Mouse (Mus musculus) intestine, embryonic 15.5 days (tissue): ENCODE measurements around the gene Mmd2. TPM values are rescaled to one million over a fixed set of nuclear protein-coding genes. Genes with fewer than 3 reads are reported as not detected.

Experiments used
- ATAC-seq: fragments of 200-750 bp; cut with Nextera tagmentation; 2 replicates; pipeline ENCODE4 v1.8.0; 2017; ENCODE audit warnings: moderate TSS enrichment, moderate library complexity
- H3K27ac ChIP-seq: fragments of 300-500 bp; sonication (generic); 2 replicates; pipeline ENCODE4 v1.5.1; 2015; ENCODE audit warnings: mild to moderate bottlenecking, inconsistent platforms
- H3K27me3 ChIP-seq: fragments of 300-500 bp; sonication (generic); replicated peaks from 2 replicates; pipeline ENCODE4 v1.6.1; 2015; ENCODE audit warnings: inconsistent platforms
- H3K36me3 ChIP-seq: fragments of 300-500 bp; sonication (generic); 2 replicates; pipeline ENCODE4 v1.6.1; 2015; ENCODE audit warnings: inconsistent platforms
- H3K4me1 ChIP-seq: fragments of 300-500 bp; sonication (generic); replicated peaks from 2 replicates; pipeline ENCODE4 v1.6.1; 2015; ENCODE audit warnings: inconsistent platforms
- H3K4me2 ChIP-seq: fragments of 300-500 bp; sonication (generic); replicated peaks from 2 replicates; pipeline ENCODE4 v1.6.1; 2015; ENCODE audit warnings: mild to moderate bottlenecking, inconsistent platforms
- H3K4me3 ChIP-seq: fragments of 300-500 bp; sonication (generic); replicated peaks from 2 replicates; pipeline ENCODE4 v1.5.1; 2015; ENCODE audit warnings: inconsistent platforms
- H3K9ac ChIP-seq: fragments of 300-500 bp; sonication (generic); 2 replicates; pipeline ENCODE4 v1.6.1; 2015; ENCODE audit warnings: inconsistent platforms
- H3K9me3 ChIP-seq: fragments of 300-500 bp; sonication (generic); 2 replicates; pipeline ENCODE4 v1.6.1; 2016; ENCODE audit warnings: inconsistent platforms
- WGBS: fragments of 180-500 bp; shearing (Covaris S2); methylation state at CpG from one replicate; pipeline ENCODE4 v1.1.7; 2015; 5-methylcytosine and 5-hydroxymethylcytosine counted together
- polyA plus RNA-seq: library from polyadenylated mRNA; unstranded; fragments of >200 nt; fragmentation: Nextera tagmentation; extraction: Ambion mirVana; gene quantifications from 2 replicates; pipeline ENCODE4 v1.2.1, GENCODE M21; 2015

Mmd2 gene
- polyA plus RNA-seq, 1 experiment from 2014 or later, result 1.7 TPM

DNA sequence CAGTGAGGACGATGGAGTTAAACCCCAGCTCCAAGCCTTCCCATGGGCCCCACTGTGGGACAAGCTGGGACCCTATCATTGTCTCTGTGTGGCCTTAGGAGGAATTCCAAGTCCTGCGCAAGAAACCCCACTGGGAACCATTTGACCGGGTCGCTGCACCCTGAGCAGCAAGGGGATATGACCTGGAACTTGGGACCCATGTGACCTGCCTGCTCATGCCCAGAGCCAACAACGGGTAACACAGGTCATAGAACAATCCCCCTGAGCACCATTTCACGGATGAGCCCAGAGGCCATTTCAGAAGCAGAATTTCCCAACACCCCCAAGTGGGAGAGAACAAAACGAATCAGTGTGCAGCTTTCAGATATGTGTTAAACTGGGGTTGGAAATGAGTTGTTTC lies 4.2 kb downstream of the Mmd2 start:
- ATAC-seq, result no peak
- Histone ChIP-seq H3K27ac (no peak overlapping the region), H3K9ac (no peak overlapping the region), H3K4me3 (no peak overlapping the region), H3K4me2 (no peak overlapping the region), H3K9me3 (no peaks in the 10 kb centered on the region), H3K36me3 (no peaks in the 10 kb centered on the region), H3K27me3 (peaks cover 14% of the 10 kb centered on the region; the same call in 1 of the 2 replicates), H3K4me1 (peaks cover 9% of the 10 kb centered on the region; the same call in 1 of the 2 replicates)
- WGBS, result 85% methylated on average over 7 of the region's 7 CpGs

- no peak overlapping the region for H3K4me2 ChIP-seq
- no peaks in the 10 kb centered on the region for H3K9me3 ChIP-seq
- H3K4me3 ChIP-seq, result no peak overlapping the region
- no peaks in the 10 kb centered on the region for H3K36me3 ChIP-seq
- peaks cover 4% of the 10 kb centered on the region; the same call in 1 of the 2 replicates for H3K4me1 ChIP-seq
- peak; percentile 55; the same call in 1 of the 2 replicates for ATAC-seq
- no peak overlapping the region for H3K9ac ChIP-seq
- 54% methylated on average over 6 of the region's 6 CpGs for WGBS
- no peaks in the 10 kb centered on the region for H3K27me3 ChIP-seq
- no peak overlapping the region for H3K27ac ChIP-seq
Measured at GRCm38 (mm10) chr5:142597648-142598390, 10.8 kb downstream of the Mmd2 start.

- 81% methylated on average over 6 of the region's 6 CpGs for WGBS
- ATAC-seq, result no peak
Measured at GRCm38 (mm10) chr5:142596723-142597122, 11.9 kb downstream of the Mmd2 start.

DNA sequence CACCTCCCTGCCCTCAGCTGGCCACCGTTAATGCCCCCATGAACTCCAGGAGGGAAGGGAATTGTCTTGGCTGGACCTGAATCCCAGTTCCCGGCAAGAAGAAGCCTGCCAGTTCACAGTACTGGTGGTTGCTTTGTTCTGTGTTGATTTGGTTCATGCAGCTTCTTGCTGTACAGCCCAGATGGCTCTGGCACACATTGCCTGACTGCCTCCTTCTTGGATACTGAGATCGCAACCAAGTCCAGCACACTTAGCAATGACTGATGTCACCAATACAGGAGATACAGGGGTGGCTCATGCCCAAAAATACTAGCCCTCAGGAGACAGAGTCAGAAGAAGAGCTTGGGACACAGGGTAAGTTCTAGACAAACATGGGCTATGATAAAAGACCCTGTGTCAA lies 12.9 kb downstream of the Mmd2 start:
- 71% methylated on average over 3 of the region's 3 CpGs for WGBS
- no peak overlapping the region for H3K27ac ChIP-seq
- no peak overlapping the region for H3K4me2 ChIP-seq
- H3K4me3 ChIP-seq, result no peak overlapping the region
- H3K9ac ChIP-seq, result no peak overlapping the region
- no peaks in the 10 kb centered on the region for H3K27me3 ChIP-seq
- H3K36me3 ChIP-seq, result no peaks in the 10 kb centered on the region
- no peak for ATAC-seq
- no peaks in the 10 kb centered on the region for H3K9me3 ChIP-seq
- peaks cover 4% of the 10 kb centered on the region; the same call in 1 of the 2 replicates for H3K4me1 ChIP-seq

More at GRCm38 (mm10) chr5:142596723-142597122, 11.9 kb downstream of the Mmd2 start:
- Histone ChIP-seq H3K4me3 (no peak overlapping the region), H3K4me2 (no peak overlapping the region), H3K9ac (no peak overlapping the region), H3K36me3 (no peaks in the 10 kb centered on the region), H3K9me3 (no peaks in the 10 kb centered on the region), H3K27ac (no peak overlapping the region), H3K4me1 (peaks cover 4% of the 10 kb centered on the region; the same call in 1 of the 2 replicates), H3K27me3 (no peaks in the 10 kb centered on the region)

GRCm38 (mm10) chr5:142590953-142591616 lies 17.5 kb downstream of the Mmd2 start:
- no peaks in the 10 kb centered on the region for H3K4me1 ChIP-seq
- ATAC-seq, result no peak
- H3K27ac ChIP-seq, result no peak overlapping the region
- H3K9me3 ChIP-seq, result no peaks in the 10 kb centered on the region
- no peak overlapping the region for H3K4me3 ChIP-seq
- H3K4me2 ChIP-seq, result no peak overlapping the region
- 78% methylated on average over 6 of the region's 6 CpGs for WGBS
- no peak overlapping the region for H3K9ac ChIP-seq
- H3K27me3 ChIP-seq, result no peaks in the 10 kb centered on the region
- H3K36me3 ChIP-seq, result no peaks in the 10 kb centered on the region

GRCm38 (mm10) chr5:142583616-142584126 lies 24.9 kb downstream of the Mmd2 start:
- peak; percentile 41; the same call in 1 of the 2 replicates for ATAC-seq
- Histone ChIP-seq H3K9ac (no peak overlapping the region), H3K4me3 (no peak overlapping the region), H3K4me2 (no peak overlapping the region), H3K27ac (no peak overlapping the region), H3K9me3 (no peaks in the 10 kb centered on the region), H3K36me3 (no peaks in the 10 kb centered on the region), H3K27me3 (no peaks in the 10 kb centered on the region), H3K4me1 (no peaks in the 10 kb centered on the region)
- 62% methylated on average over 14 of the region's 14 CpGs for WGBS

GRCm38 (mm10) chr5:142581517-142581916 lies 27.1 kb downstream of the Mmd2 start:
- WGBS, result 9% methylated on average over 5 of the region's 5 CpGs
- H3K27me3 ChIP-seq, result no peaks in the 10 kb centered on the region
- no peak for ATAC-seq

GRCm38 (mm10) chr5:142578192-142578591 lies 30.4 kb downstream of the Mmd2 start:
- H3K27ac ChIP-seq, result no peak overlapping the region
- H3K4me2 ChIP-seq, result no peak overlapping the region
- H3K4me1 ChIP-seq, result no peaks in the 10 kb centered on the region
- H3K9me3 ChIP-seq, result no peaks in the 10 kb centered on the region
- no peaks in the 10 kb centered on the region for H3K36me3 ChIP-seq
- ATAC-seq, result no peak
- H3K9ac ChIP-seq, result no peak overlapping the region
- no peak overlapping the region for H3K4me3 ChIP-seq
- no peaks in the 10 kb centered on the region for H3K27me3 ChIP-seq
- 88% methylated on average over 10 of the region's 10 CpGs for WGBS

More at GRCm38 (mm10) chr5:142581517-142581916, 27.1 kb downstream of the Mmd2 start:
- Histone ChIP-seq H3K4me3 (no peak overlapping the region), H3K9me3 (no peaks in the 10 kb centered on the region), H3K4me2 (no peak overlapping the region), H3K36me3 (no peaks in the 10 kb centered on the region), H3K9ac (no peak overlapping the region), H3K27ac (no peak overlapping the region), H3K4me1 (no peaks in the 10 kb centered on the region)

DNA sequence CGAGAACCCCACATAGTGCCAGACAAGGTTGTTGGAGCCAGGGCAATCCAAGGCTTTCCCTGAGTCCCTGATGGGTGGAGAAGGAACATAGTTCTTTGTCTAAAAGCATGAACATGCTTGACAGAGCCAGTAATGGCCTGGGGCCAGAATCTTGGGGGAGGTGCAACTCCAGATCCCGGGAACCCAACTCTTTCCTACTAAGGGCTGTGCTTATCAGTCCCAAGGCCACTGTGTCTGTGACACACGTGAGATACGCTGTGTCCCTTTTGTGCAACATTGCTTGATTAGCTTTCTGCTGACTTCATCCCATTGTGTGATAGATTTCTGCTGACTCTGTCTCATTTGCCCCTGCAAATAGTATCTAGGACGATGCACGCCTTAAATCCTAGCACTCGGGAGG lies 31.8 kb downstream of the Mmd2 start:
- H3K9me3 ChIP-seq, result no peaks in the 10 kb centered on the region
- no peaks in the 10 kb centered on the region for H3K27me3 ChIP-seq
- 77% methylated on average over 7 of the region's 7 CpGs for WGBS
- ATAC-seq, result peak; percentile 45; the same call in 1 of the 2 replicates
- no peak overlapping the region for H3K4me3 ChIP-seq
- no peaks in the 10 kb centered on the region for H3K36me3 ChIP-seq
- no peak overlapping the region for H3K4me2 ChIP-seq
- no peak overlapping the region for H3K27ac ChIP-seq
- no peak overlapping the region for H3K9ac ChIP-seq
- H3K4me1 ChIP-seq, result no peaks in the 10 kb centered on the region

GRCm38 (mm10) chr5:142574323-142575057 lies 34.1 kb downstream of the Mmd2 start:
- Histone ChIP-seq H3K4me1 (no peaks in the 10 kb centered on the region), H3K27me3 (no peaks in the 10 kb centered on the region), H3K4me2 (no peak overlapping the region), H3K9ac (no peak overlapping the region), H3K9me3 (no peaks in the 10 kb centered on the region), H3K27ac (no peak overlapping the region), H3K4me3 (no peak overlapping the region), H3K36me3 (no peaks in the 10 kb centered on the region)
- ATAC-seq, result no peak
- WGBS, result 82% methylated on average over 8 of the region's 8 CpGs

DNA sequence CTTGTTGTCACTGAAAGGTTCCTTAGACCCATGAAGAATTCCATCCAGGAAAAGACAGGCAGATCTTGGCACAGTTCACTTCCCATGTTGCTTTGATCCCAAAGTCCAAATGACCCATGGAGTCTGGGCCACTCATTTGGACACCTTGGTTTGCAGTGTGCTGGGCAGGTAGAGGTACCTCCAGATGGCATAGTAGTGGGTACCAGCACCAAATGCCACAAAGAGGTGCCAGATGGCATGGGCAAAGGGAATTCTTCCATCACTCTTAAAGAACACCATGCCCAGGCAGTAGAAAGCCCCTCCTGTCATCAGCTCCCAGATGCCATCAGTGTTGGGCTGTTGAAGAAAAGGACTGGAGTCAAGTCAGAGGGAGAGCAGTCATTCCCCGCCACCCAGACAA lies 44.0 kb downstream of the Mmd2 start:
- Histone ChIP-seq H3K4me3 (no peak overlapping the region), H3K27me3 (no peaks in the 10 kb centered on the region), H3K9me3 (no peaks in the 10 kb centered on the region), H3K9ac (no peak overlapping the region), H3K36me3 (no peaks in the 10 kb centered on the region), H3K4me2 (no peak overlapping the region), H3K4me1 (no peaks in the 10 kb centered on the region), H3K27ac (no peak overlapping the region)
- WGBS, result 93% methylated on average over 1 of the region's 1 CpGs
- no peak for ATAC-seq

- no peak for ATAC-seq
- no peak overlapping the region for H3K4me3 ChIP-seq
- no peaks in the 10 kb centered on the region for H3K9me3 ChIP-seq
- no peaks in the 10 kb centered on the region for H3K36me3 ChIP-seq
- H3K4me2 ChIP-seq, result no peak overlapping the region
- H3K27me3 ChIP-seq, result no peaks in the 10 kb centered on the region
- no peak overlapping the region for H3K9ac ChIP-seq
- 48% methylated on average over 7 of the region's 7 CpGs for WGBS
- no peaks in the 10 kb centered on the region for H3K4me1 ChIP-seq
- H3K27ac ChIP-seq, result no peak overlapping the region
Measured at GRCm38 (mm10) chr5:142560261-142560660, 48.3 kb downstream of the Mmd2 start.
